Mouse (Mus musculus) testis, adult 2 months (tissue): ENCODE data around the gene Rpap3.

Experiments
- CTCF ChIP-seq: fragments of 200-500 bp; IDR thresholded peaks from 2 replicates; pipeline ENCODE4 v1.5.1; 2012; ENCODE audit warnings: low read depth, mild to moderate bottlenecking, inconsistent platforms, low read length, moderate library complexity; ENCODE audit not compliant: control insufficient read depth, insufficient read depth, insufficient replicate concordance
- POLR2A ChIP-seq: fragments of 200-500 bp; IDR thresholded peaks from 2 replicates; pipeline ENCODE4 v1.6.1; 2012; ENCODE audit warnings: low read depth, mild to moderate bottlenecking, inconsistent platforms, low read length, moderate library complexity; ENCODE audit not compliant: control insufficient read depth

DNA sequence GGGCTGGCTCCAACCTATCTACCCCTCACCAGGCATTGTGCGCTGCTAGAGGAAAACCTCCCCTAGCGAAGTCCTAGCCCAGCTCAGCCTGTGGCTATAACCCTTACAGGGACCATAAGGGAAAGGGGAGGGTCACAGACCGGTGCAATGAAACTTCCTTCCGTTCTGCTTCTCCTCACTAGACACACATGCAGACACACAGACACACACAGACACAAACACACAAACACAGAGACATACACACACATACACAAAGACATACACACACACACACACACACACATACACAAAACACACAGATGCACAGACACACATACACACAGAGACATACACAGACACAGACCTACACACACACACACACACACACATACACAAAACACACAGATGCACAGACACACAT is 37.0 kb upstream of the Rpap3 start:
- TF ChIP-seq CTCF, result no peak
- TF ChIP-seq POLR2A, result no peak
